Mouse (Mus musculus): ENCODE results near the gene Vasn.

Gene Vasn

DNA sequence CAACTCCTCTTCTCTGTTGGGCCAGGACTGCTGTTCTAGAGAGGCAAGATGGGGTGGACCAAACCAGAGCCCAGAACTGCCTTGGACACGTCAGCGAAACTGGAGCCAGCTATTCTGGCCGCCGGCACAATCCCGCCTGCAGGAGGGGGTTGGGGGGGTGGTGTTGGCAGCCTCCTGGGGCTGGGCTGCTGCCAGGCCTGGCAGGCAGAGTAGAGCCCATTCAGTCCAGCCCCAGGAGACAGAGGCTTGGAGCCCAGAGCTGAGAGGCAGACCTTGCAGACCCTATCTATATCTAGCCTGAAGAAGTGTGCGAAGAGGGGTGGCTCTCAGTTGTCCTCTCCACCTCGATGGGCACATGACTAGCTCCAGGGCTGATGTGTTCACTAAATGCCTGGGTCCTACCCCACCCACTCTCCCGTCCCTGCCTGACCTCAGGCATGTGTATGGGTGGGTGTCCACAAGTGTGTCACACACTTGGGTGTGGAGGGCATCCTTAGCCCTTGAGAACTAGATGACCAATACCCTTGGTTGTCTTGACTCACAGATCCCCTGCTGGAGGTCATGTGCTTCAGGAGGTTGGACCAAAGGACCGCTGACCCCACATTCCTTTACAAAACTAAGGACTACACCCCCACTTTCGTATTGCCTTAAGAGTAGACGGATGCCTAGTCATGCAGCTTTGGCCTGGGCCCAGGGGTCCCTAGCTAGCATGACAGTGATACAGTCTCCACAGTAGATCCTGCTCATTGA lies 4.1 kb downstream of the Vasn start:
- peak; percentile 63 to 68 for DNase-seq (ENCODE audit: low spot score in 2 of 2)

DNA sequence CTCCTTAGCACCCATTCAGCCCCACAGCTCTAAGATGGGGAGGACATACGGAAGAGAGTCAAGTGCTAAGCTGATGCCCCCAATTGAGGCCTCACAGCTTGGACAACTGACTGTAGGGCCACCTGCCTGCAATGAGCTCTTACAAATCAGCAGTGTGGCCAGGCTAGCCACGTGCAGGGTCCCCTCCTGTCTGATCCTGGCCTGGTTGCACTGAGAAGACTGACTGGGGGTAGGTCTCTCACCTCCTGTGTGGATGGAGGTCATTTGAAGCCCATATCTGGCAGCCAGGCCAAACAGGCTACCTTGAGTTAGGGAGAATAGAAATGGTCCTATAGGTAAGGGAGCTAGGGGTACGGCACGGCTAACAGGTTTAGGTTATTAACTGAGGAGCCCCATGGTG lies 6.1 kb downstream of the Vasn start:
- DNase-seq (ENCODE audit: low spot score in 2 of 2) = no peak

DNA sequence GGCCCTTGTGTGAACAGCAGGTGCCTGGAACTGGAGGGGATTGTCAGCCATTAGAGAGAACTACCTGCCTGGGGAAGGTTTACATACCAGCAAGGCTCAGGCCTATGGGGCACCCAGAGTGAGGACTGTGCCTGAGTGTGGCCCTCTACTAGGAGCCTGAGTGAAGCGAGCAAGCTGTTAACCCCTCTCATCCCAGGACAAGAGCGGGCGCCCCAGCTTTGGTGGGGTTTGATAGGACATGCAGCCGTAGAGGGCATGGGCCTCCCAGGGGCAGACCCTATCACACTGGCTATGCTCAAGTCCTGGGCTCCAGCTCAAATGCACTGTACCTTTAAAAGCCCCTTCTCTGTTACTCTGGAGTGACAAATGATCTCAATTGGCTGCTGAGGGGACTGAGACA lies 7.1 kb downstream of the Vasn start:
- no peak for DNase-seq (ENCODE audit: low spot score in 2 of 2)

DNA sequence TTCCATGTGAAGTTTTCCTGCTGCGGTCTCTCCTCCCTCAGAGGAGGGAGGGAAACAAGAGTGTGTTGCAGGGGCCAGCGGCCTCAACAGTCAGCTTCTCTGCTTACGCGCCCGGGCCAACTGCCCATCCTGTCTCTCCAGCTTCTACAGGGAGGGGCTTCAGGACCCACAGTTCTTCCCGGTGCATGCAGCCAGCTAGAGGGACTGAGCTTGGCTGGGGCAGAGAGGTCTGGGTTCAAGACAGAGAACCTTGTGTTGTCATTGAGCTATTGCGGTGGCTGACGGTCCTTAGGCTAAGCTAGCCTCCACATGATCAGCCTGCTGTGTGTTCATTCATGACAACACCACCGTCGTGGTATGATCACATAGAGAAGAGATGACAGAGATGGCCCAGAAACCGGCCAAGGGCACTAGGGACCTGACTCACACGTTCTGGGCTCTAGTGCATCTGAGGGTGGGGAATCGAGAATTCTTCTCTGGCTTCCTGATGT lies 8.0 kb downstream of the Vasn start:
- DNase-seq (ENCODE audit: low spot score in 2 of 2) = no peak

DNA sequence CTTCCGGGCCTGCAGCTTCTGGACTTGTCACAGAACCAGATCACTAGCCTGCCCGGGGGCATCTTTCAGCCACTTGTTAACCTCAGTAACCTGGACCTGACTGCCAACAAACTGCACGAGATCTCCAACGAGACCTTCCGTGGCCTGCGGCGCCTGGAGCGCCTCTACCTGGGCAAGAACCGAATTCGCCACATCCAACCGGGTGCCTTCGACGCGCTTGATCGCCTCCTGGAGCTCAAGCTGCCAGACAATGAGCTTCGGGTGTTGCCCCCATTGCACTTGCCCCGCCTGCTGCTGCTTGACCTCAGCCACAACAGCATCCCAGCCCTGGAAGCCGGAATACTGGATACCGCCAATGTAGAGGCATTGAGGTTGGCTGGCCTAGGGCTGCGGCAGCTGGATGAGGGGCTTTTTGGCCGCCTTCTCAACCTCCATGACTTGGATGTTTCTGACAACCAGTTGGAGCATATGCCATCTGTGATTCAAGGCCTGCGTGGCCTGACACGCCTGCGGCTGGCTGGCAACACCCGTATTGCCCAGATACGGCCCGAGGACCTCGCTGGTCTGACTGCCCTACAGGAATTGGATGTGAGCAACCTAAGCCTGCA lies 8.8 kb downstream of the Vasn start:
- DNase-seq (ENCODE audit: low spot score in 2 of 2) = no peak

DNA sequence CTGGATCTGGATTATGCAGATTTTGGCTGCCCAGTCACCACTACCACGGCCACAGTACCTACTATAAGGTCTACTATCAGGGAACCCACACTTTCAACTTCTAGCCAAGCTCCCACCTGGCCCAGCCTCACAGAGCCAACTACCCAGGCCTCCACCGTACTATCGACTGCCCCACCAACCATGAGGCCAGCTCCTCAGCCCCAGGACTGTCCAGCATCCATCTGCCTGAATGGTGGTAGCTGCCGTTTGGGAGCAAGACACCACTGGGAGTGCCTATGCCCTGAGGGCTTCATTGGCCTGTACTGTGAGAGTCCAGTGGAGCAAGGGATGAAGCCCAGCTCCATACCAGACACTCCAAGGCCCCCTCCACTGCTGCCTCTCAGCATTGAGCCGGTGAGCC lies 9.5 kb downstream of the Vasn start:
- DNase-seq (ENCODE audit: low spot score in 2 of 2) = no peak

DNA sequence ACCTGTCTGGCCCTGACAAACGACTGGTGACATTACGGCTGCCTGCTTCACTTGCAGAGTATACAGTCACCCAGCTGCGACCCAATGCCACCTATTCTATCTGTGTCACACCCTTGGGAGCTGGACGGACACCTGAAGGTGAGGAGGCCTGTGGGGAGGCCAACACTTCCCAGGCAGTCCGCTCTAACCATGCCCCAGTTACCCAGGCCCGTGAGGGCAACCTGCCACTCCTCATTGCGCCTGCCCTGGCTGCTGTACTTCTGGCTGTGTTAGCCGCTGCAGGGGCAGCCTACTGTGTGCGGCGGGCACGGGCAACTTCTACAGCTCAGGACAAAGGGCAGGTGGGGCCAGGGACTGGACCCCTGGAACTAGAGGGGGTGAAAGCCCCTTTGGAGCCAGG lies 10.0 kb downstream of the Vasn start:
- no peak for DNase-seq (ENCODE audit: low spot score in 2 of 2)

DNA sequence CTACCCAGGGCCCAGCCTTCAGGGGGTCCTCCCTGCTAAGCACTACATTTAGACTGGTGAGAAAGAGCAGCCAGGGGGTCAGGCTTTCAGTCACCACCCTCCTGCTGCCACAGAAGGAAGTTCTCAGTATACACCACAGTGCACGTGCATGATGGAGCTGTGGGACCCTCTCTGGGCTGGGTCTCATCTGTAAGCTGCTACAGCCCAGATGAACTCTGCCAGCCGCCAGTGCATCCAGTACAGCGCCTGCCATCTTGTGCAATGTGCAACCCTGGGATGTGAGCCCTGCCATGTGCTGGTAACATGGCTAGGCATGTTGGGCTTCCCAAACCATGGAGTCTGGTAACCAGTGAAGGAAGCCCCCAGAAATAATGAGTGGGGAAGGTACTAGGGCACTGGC lies 10.4 kb downstream of the Vasn start:
- no peak for DNase-seq (ENCODE audit: low spot score in 2 of 2)

DNA sequence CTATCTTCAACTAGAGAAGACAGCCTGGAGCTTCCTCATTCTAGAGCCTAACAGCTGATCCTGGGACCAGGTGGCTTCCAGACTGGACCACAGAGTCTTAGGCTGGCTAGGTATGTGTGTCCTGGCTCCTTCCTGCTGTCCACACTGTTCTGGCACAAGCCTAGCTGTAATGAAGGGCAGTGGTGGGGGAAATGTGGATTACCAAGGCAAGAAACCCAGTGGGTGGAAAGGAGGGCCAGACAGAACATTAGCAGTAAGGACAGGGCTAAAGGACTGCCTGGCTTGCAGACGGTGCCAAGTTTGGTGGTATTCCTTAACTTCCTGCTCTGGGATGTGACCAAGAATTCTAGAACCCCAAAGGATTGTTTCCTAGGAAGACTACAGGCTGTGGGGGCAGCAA lies 11.3 kb downstream of the Vasn start:
- DNase-seq (ENCODE audit: low spot score in 2 of 2) = no peak

DNA sequence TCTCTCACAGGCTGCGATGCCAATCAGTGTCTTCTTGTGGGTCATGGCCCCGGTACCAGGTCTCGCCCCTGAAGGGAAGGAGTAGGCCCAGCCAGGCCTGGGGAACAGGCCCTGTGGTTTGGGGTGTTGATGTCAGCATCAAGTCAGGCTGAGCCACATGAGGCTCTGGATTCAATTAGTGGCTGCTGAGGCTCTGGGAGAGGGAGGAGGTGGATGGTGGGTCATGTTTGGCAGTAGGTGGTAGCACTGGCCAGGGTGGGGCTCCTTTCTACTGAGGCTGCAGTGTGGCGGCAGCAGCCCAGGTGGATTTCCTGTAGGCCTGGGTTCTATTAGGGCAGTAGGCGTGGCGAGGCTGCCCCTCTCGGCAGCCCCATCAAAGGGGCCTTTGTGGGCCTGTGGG lies 11.9 kb downstream of the Vasn start:
- no peak for DNase-seq (ENCODE audit: low spot score in 2 of 2)

DNA sequence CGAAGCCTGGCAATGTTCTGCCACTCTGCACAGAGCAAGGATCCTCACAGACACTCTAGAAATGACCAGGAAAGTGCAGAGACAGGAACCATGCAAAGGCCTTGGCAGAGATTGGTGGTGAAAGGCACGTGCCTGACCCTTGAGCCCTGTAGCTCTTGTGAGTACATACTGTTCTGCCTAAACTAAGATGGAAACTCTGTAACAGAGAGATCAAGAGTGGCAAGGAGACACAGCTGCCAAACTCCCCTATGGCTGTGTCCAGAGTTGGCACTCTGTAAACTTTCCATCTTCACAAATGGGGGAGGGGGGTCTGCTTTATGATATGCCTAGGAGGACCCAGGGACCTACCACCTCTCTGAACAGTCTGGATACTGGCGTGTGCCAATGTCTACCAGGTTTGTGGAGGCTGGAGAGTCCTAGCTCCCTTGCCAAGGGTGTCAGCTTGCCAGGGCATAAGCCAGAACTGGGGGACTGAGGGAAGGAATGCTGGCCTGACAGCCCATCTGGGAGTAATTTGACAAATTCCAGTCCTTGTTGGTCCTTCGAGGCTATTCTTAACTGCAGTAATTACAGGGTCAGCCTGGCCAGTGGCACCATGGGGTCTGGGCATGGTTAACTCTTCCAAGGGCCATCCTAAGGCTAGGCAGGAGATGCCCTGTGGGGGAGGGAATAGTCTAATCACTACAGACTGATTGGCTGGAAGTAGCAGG lies 13.1 kb downstream of the Vasn start:
- no peak for DNase-seq (ENCODE audit: low spot score in 2 of 2)

DNA sequence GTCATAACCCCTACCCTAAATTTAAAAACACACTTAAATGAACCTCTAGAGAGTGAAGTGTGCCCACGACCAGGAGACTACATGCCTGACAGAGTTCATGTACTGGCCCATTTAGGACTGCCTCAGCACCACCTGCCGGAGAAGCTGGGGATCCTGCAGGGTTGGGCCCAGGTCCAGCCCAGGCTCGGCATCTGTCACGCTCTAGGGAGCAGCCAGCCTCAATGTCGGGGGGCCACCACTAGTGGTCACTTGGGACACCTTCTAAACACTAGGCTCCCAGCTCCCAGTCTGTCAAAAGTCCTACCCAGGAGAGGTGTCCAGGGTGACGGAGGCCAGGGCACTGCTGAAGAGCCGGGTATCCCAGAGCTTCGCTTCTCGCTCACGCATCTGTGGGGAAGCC lies 15.0 kb downstream of the Vasn start:
- DNase-seq (ENCODE audit: low spot score in 2 of 2) = no peak

DNA sequence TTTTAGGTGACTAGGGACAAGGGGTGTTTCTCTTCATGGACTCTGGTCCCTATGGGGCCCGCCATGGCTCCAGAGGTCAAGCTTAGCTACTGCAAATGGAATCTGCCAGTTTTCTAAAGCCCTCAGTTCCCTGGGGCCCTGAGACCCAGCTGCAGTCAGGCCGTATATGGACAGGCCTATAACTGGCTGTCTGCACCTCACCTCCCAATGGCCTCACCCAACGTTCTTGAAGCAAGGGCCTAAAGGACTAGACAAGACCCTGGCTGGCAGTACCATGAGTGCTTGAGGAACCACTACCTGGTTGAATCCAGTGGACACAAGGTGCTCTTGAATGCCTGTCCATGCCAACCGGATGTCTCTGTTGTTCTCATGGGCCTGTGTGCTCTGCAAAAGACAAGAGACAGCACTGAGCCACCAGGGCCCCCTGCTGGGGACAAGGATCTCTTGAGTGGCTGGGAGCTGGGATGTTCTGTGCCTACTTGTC lies 15.6 kb downstream of the Vasn start:
- DNase-seq (ENCODE audit: low spot score in 2 of 2) = no peak

DNA sequence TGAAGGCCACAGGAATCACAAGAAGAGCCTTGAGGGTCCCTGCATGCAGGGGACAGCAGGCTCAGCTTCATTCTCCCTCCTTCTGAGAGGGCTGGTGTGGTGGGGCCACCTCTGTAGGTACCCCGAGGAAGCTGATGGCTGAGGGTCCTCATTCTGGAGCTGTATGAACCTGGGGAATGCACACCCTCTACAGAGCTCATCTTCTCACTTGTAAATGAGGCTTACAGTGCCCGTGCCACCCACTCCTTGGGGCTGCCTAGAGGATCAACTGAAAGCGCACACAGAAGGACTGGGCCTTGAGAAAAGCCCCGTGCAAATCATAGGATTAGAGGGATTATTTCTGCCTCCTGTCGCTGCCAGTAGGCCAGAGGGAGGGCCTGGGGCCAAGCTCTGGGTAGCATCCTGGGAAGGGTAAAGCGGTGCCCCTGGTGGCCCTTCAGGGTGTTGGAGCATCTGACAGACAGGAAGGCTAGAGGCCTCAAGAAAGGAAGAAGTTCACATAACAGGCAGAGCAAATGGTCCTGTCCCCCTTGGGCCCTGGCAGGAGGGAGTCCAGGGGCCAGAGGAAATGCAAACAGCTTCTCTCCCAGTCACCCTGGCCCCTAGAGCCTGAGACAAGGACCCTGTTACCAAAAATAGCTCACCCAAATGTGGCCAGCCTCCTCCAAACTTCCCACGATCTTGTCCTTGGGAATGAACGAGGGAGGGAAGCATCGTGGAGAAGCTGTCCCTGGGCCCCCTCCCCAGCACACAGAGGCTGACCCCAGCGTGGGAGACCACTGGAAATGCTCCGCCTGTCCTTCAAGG lies 16.2 kb downstream of the Vasn start:
- no peak for DNase-seq (ENCODE audit: low spot score in 2 of 2)

DNA sequence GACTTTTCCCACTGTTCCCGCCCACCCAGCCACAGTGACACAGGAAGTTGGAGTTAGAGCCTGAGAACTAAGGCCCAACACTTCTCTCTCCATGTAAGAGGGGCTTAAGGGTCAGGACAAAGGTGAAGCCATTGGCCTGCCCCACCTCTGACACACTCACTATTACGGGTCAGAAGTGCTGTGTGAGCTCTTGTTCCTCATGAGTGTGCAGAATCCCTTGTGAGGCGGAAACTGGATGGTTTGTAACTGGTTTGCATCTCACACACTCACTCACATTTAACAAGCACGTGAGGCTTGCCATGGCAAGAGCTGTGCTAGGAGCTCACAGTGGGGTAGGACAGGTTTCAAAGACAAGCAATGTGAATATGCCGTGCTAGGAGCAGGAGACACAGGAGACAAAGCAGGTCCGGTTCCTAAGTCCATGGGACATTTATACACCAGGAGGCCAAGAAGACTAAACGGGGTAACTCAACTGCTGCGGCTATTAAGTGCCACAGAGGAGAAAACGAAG lies 16.9 kb downstream of the Vasn start:
- no peak for DNase-seq (ENCODE audit: low spot score in 2 of 2)

DNA sequence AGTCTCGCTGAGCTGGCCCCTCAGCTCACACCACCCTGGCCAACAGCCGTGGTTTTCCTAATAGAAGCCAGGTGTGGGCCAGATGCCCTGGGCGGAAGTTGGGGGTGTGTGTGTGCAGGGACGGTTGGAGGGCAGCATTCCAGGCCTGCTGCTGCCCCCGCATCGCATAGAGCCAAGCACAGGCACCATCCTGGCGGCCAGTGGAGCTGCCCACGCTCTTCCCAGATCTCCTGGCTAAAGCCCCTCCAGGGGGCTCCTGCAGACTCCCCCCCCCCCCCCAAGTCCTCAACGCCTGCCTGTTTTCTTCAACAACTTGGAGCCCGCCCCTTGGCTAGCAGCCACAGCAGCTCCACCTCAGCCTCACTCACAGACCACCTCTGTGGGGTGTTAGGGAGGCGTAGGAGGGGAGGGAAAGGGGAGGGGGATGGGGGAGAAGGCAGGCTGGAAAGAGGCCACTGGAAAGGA lies 19.1 kb downstream of the Vasn start:
- no peak for DNase-seq (ENCODE audit: low spot score in 2 of 2)

DNA sequence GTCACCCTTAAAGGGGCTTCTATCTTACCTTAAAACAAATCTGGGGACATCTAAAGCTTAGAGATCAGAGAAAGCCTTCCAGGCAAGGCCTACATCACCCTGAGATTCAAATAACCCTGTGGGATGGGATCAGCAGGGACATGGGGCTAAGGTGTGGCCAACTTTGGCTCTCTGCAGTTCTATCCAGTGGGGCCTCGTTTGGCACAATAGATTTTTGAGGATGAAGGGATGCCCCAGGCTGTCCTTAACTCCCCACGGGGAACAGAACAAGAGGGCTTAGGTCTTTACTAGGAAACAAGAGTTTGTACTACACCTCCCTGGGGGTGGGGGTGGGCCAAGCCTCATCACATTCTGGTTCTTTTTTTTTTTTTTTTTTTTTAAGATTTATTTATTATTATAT lies 19.6 kb downstream of the Vasn start:
- DNase-seq (ENCODE audit: low spot score in 2 of 2) = no peak

DNA sequence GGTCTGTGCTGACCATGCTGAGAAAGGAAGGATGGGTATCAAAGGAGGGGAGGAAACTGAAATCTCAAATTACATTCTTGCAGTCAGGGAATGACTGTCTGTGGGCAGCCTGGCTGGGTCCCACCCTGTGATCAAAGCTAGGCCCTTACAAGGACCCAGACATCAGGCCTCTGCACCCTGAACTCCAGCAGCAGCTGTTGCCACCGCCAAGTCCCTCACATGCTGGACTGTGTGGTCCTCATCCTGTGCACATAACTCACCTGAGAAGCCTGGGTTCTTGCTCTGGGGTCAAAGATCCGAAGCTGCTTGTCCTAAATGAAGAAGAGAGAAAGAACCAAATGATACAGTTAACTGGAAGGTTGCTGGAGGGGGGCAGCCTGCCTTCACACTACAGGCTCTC lies 21.9 kb downstream of the Vasn start:
- no peak for DNase-seq (ENCODE audit: low spot score in 2 of 2)

DNA sequence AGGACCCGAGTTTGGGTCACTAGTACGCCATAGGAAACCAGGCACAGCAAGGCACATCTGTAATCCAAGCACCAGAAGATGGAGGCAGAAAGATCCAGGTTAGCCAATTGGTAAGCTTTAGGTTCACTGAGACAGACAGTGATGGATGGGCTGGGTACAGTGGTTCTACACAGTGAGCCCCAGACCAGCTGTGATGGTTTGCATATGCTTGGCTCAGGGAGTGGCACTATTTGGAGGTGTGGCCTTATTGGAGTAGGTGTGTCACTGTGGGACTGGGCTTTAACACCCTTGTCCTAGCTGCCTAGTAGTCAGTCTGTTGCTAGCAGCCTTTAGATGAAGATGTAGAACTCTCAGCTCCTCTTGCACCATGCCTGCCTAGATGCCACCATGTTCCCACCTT lies 24.1 kb downstream of the Vasn start:
- DNase-seq (ENCODE audit: low spot score in 2 of 2) = no peak

DNA sequence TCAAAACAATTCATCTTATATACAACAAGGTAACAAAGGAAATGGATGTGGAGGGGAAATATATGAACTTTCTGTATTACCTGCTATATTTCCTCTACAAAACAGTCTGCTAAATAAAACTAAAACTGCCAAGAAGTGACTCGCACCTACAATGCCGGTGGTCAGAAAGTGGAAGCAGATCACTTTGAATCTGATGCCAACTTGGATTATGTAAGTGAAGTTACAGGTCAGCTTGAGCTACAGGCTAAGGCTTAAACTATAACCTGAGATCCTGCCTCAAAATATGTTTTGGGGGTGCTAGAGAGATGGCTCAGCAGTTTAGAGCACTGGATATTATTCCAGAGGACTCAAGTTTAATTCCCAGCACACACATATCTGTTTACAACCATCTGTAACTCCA lies 26.0 kb downstream of the Vasn start:
- DNase-seq (ENCODE audit: low spot score in 2 of 2) = no peak

DNA sequence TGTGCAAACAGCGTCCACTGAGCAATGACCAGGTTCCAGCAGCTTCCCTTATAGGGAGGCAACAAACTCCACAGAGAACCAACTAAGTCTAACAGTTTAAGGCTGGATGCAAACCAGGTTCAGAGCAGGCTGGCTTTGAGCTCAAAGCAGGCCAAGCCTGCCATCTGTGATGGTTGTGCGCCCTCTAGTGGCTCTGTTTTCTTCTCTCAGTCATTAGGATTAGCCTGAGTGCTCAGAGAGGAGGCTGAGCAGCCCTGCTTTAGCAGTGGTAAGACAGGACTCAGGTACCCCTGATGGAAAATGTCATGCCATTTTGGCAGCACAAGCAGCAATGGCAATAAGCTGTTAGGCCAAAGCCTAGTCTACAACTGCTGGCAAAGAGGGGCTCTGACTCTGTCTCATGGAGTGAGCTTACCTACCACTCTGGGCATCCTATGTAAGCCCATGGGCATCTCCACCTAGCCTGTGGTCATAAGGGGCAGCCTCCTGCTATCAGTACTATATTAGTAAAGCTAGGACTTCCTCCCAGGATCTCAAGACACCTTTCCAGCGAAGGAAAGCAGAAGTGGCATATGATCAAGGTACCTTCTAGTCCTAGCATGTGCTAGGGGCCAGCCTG lies 27.6 kb downstream of the Vasn start:
- peak; percentile 55 to 84 for DNase-seq (ENCODE audit: low spot score in 2 of 2)

Data from frontal cortex, postnatal 14 days (tissue).